ENCODE assay signal across 27 mouse cellular contexts in genomic region chr7:122467831-122468230, GRCm38 (mm10).
DNase-seq lines count a peak whose midpoint lies in the region; ATAC-seq and TF ChIP-seq lines count a peak whose summit lies in the region.
"Had no signal": no experiment of that assay in that cellular context is flagged by ENCODE, and none has a peak within 500 bp of the region (broad histone marks: within the 10 kb centered on the region; RNA-seq: fewer than 3 reads in every experiment).

No protein-coding gene starts in this region.

- WGBS in hindbrain, postnatal 0 days = 59% methylated on average over 8 of the region's 8 CpGs
- WGBS in hindbrain, embryonic 12.5 days = 81% methylated on average over 8 of the region's 8 CpGs

- no peak for TF ChIP-seq CTCF in hindbrain, postnatal 0 days (IDR thresholded peaks at IDR 0.05; ENCODE audit: low read depth)
- no peak for TF ChIP-seq CTCF in testis, adult 2 months (IDR thresholded peaks at IDR 0.05; ENCODE audit: control insufficient read depth, insufficient read depth, insufficient replicate concordance, low read depth, low read length)

- H3K4me3 ChIP-seq in hindbrain, postnatal 0 days (ENCODE audit: low read length) = no peak overlapping the region
- H3K4me3 ChIP-seq in hindbrain, embryonic 12.5 days = no peak overlapping the region
- peak overlapping the region; percentile 3; the same call in 1 of the 2 replicates for H3K4me3 ChIP-seq in testis, adult 2 months (ENCODE audit: control insufficient read depth, low read depth, low read length)
- H3K4me3 ChIP-seq: embryonic facial prominence, embryonic 10.5 days; embryonic facial prominence, embryonic 13.5 days; erythroblast, embryonic 14.5 days; forebrain, embryonic 12.5 days; forebrain, embryonic 15.5 days; gastrocnemius, adult 2 months; hindbrain, embryonic 13.5 days had no signal

- H3K4me1 ChIP-seq in hindbrain, postnatal 0 days (ENCODE audit: insufficient read depth, low read length) = no peaks in the 10 kb centered on the region
- 0 out of 2 replicates have a peak, but pooled peaks cover 2% of the 10 kb centered on the region for H3K4me1 ChIP-seq in hindbrain, embryonic 12.5 days
- peaks cover 6% of the 10 kb centered on the region for H3K4me1 ChIP-seq in testis, adult 2 months (ENCODE audit: control insufficient read depth, insufficient read depth, low read length)
- H3K4me1 ChIP-seq: embryonic facial prominence, embryonic 13.5 days; forebrain, embryonic 12.5 days; forebrain, embryonic 15.5 days; hindbrain, embryonic 13.5 days had no signal

- peak; percentile 39; the same call in 1 of the 2 replicates for ATAC-seq in hindbrain, postnatal 0 days
- no peak for ATAC-seq in hindbrain, embryonic 12.5 days (ENCODE audit: low FRiP score)
- ATAC-seq: forebrain, embryonic 15.5 days; hindbrain, embryonic 16.5 days; inflammation-experienced regulatory T-cells, adult 6 months; intestine, postnatal 0 days; Patski had no signal

- H3K27ac ChIP-seq in hindbrain, postnatal 0 days = no peak overlapping the region
- H3K27ac ChIP-seq in hindbrain, embryonic 12.5 days = no peak overlapping the region
- H3K27ac ChIP-seq in testis, adult 2 months (ENCODE audit: control insufficient read depth, insufficient read depth, low read depth, low read length) = no peak overlapping the region
- H3K27ac ChIP-seq: embryonic facial prominence, embryonic 10.5 days; embryonic facial prominence, embryonic 13.5 days; forebrain, embryonic 12.5 days; forebrain, embryonic 15.5 days; gastrocnemius, adult 2 months; hindbrain, embryonic 13.5 days had no signal

- TF ChIP-seq POLR2A in testis, adult 2 months (IDR thresholded peaks at IDR 0.05; ENCODE audit: control insufficient read depth, low read depth, low read length) = no peak

- peak; percentile 50 to 66 for DNase-seq in cerebellum, postnatal 10 days
- DNase-seq in cerebellum, adult 11 months = no peak
- DNase-seq in hindbrain, postnatal 0 days (ENCODE audit: low spot score) = no peak
- no peak for DNase-seq in testis, postnatal 14 days (ENCODE audit: low spot score)
- DNase-seq: adrenal gland, postnatal 10 days; adrenal gland, postnatal 36 days; cerebellum, adult 18-20 months; cerebellum, adult 9-10 months; cerebellum, postnatal 36 days; embryo, embryonic 11 days; gastrocnemius, adult 2 months; gastrocnemius, postnatal 14 days; heart, adult 11 months had no signal

- H3K4me2 ChIP-seq in hindbrain, postnatal 0 days (ENCODE audit: low read depth, low read length) = no peak overlapping the region
- no peak overlapping the region for H3K4me2 ChIP-seq in hindbrain, embryonic 12.5 days (replicated peaks)
- H3K4me2 ChIP-seq: embryonic facial prominence, embryonic 13.5 days; forebrain, embryonic 12.5 days; forebrain, embryonic 15.5 days; heart, embryonic 11.5 days; hindbrain, embryonic 13.5 days had no signal

- H3K9me3 ChIP-seq in hindbrain, postnatal 0 days (ENCODE audit: low read length) = no peaks in the 10 kb centered on the region
- H3K9me3 ChIP-seq in hindbrain, embryonic 12.5 days (replicated peaks) = no peaks in the 10 kb centered on the region
- H3K9me3 ChIP-seq: embryonic facial prominence, embryonic 10.5 days; embryonic facial prominence, embryonic 13.5 days; forebrain, embryonic 12.5 days; forebrain, embryonic 15.5 days; hindbrain, embryonic 13.5 days had no signal

- no peaks in the 10 kb centered on the region for H3K36me3 ChIP-seq in hindbrain, postnatal 0 days (ENCODE audit: insufficient read depth, low read length)
- H3K36me3 ChIP-seq in hindbrain, embryonic 12.5 days = no peaks in the 10 kb centered on the region
- H3K36me3 ChIP-seq in testis, adult 2 months (ENCODE audit: control insufficient read depth, insufficient read depth, low read length) = no peaks in the 10 kb centered on the region
- H3K36me3 ChIP-seq: embryonic facial prominence, embryonic 10.5 days; embryonic facial prominence, embryonic 13.5 days; forebrain, embryonic 12.5 days; forebrain, embryonic 15.5 days; G1E; hindbrain, embryonic 13.5 days had no signal

- H3K27me3 ChIP-seq in hindbrain, postnatal 0 days (ENCODE audit: insufficient read depth, low read length) = no peaks in the 10 kb centered on the region
- H3K27me3 ChIP-seq in hindbrain, embryonic 12.5 days = no peaks in the 10 kb centered on the region
- no peaks in the 10 kb centered on the region for H3K27me3 ChIP-seq in testis, adult 2 months (ENCODE audit: control insufficient read depth, insufficient read depth, low read length)

- no peak overlapping the region for H3K9ac ChIP-seq in hindbrain, postnatal 0 days (replicated peaks; ENCODE audit: low read length)
- H3K9ac ChIP-seq in hindbrain, embryonic 12.5 days = no peak overlapping the region
- H3K9ac ChIP-seq: embryonic facial prominence, embryonic 13.5 days; forebrain, embryonic 12.5 days; forebrain, embryonic 15.5 days; hindbrain, embryonic 13.5 days had no signal

Comparison
In these comparisons a context has a peak if more than half of its experiments do, and no peak if none do; other contexts are left out.
1. DNase-seq: peak in cerebellum, postnatal 10 days (2 of 2); none in cerebellum, adult 11 months (single experiment), hindbrain, postnatal 0 days (single experiment) and testis, postnatal 14 days (single experiment).